Mouse (Mus musculus): ENCODE measurements around the gene Qtrt2. TPM values are rescaled to one million over a fixed set of nuclear protein-coding genes. Genes with fewer than 3 reads are reported as not detected.
A peak's percentile ranks its signal among the peaks of the same experiment; 100 is the strongest.

The Qtrt2 gene
- polyA plus RNA-seq, 1 experiment: 9.5 TPM

GRCm38 (mm10) chr16:43894501-43894900 is 32.1 kb downstream of the Qtrt2 start:
- Histone ChIP-seq H3K36me3 (ENCODE audit: control insufficient read depth, insufficient read depth) (no peaks in the 10 kb centered on the region), H3K4me3 (no peak overlapping the region), H3K27me3 (ENCODE audit: control insufficient read depth, insufficient read depth, insufficient read length) (no peaks in the 10 kb centered on the region), H3ac (ENCODE audit: control insufficient read depth, insufficient read length) (no peak overlapping the region), H3K79me2 (ENCODE audit: control insufficient read depth, insufficient read depth) (no peaks in the 10 kb centered on the region), H3K4me2 (ENCODE audit: low read depth) (no peak overlapping the region)
- TF ChIP-seq MAX (IDR thresholded peaks at IDR 0.05; ENCODE audit: low read depth) (no peak), SRF (IDR thresholded peaks at IDR 0.05; ENCODE audit: control insufficient read depth, insufficient read length, low read depth) (no peak), CEBPB (IDR thresholded peaks at IDR 0.05; ENCODE audit: insufficient read depth, poor library complexity, severe bottlenecking) (no peak)

DNA sequence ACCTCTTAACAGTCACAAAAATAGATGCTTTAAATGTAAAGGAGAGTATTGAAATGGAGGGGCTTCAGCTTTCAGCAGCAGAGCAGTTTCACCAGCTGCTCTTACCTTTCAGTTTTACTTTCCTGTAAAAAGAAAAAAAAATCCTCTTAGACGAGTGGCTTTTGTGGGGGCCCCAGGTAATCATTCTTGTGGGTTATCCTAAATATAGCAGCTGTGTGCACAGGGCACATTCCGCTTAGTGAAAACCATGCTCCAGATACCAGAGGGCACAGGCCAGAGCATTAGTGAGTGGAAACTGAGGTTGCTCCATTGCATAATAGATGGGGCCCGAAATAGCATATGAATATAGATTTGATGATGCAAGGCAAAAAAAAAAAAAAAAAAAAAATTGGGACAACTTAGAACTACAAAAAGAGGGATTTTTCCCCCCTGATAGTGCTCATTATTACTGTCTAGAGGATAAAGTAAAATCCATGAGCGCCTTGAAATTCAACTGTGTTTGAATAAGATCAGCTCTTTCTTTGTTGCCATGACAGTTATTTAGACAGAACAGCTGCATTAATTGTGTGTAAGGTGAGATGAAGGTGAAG is 35.8 kb downstream of the Qtrt2 start:
- Histone ChIP-seq H3K36me3 (ENCODE audit: control insufficient read depth, insufficient read depth) (no peaks in the 10 kb centered on the region), H3K4me3 (peak overlapping the region; percentile 60), H3K27me3 (ENCODE audit: control insufficient read depth, insufficient read depth, insufficient read length) (no peaks in the 10 kb centered on the region), H3K4me2 (ENCODE audit: low read depth) (peak overlapping the region; percentile 77), H3K79me2 (ENCODE audit: control insufficient read depth, insufficient read depth) (peaks cover 36% of the 10 kb centered on the region), H3ac (ENCODE audit: control insufficient read depth, insufficient read length) (no peak overlapping the region)
- TF ChIP-seq USF1 (IDR thresholded peaks at IDR 0.05; ENCODE audit: low read depth) (no peak), POLR2A (IDR thresholded peaks at IDR 0.05; ENCODE audit: insufficient read length, low read depth) (no peak), TCF3 (IDR thresholded peaks at IDR 0.05; ENCODE audit: insufficient read length, low read depth) (no peak), CEBPB (IDR thresholded peaks at IDR 0.05; ENCODE audit: insufficient read depth, poor library complexity, severe bottlenecking) (no peak), SRF (IDR thresholded peaks at IDR 0.05; ENCODE audit: control insufficient read depth, insufficient read length, low read depth) (no peak), POLR2AphosphoS2 (IDR thresholded peaks at IDR 0.05; ENCODE audit: insufficient read length, low read depth) (no peak), MYOD1 (IDR thresholded peaks at IDR 0.05; ENCODE audit: control insufficient read depth in 1 of 3, insufficient read length in 2 of 3, low read depth in 2 of 3) (no peak), MAX (IDR thresholded peaks at IDR 0.05; ENCODE audit: low read depth) (no peak)

DNA sequence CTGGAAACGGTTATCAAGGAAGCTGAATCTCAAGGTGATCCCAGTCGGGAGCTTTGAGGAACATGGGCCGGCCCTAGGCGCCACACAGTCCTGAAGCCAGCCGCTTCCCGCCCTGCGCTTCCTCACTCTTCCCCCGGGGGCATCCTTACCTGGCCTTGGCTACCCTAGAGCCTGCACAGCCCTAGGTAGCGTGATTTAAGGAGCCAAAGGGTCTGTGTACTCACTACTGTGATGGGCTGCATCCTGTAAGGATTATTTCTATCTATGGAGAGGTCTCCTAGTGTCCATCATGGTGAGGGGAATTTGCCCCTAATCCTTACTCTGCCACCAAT is 36.6 kb downstream of the Qtrt2 start:
- TF ChIP-seq CEBPB (IDR thresholded peaks at IDR 0.05; ENCODE audit: insufficient read depth, poor library complexity, severe bottlenecking) (no peak), POLR2AphosphoS2 (IDR thresholded peaks at IDR 0.05; ENCODE audit: insufficient read length, low read depth) (no peak), TCF3 (IDR thresholded peaks at IDR 0.05; ENCODE audit: insufficient read length, low read depth) (no peak), REST (IDR thresholded peaks at IDR 0.05; ENCODE audit: insufficient read depth, insufficient read length) (no peak), POLR2A (IDR thresholded peaks at IDR 0.05; ENCODE audit: insufficient read length, low read depth) (no peak), USF1 (IDR thresholded peaks at IDR 0.05; ENCODE audit: low read depth) (no peak)
- H3K27me3 ChIP-seq (ENCODE audit: control insufficient read depth, insufficient read depth, insufficient read length): no peaks in the 10 kb centered on the region
- no peaks in the 10 kb centered on the region for H3K36me3 ChIP-seq (ENCODE audit: control insufficient read depth, insufficient read depth)
- peak overlapping the region; percentile 10 for H3ac ChIP-seq (ENCODE audit: control insufficient read depth, insufficient read length)
- H3K79me2 ChIP-seq (ENCODE audit: control insufficient read depth, insufficient read depth): peaks cover 44% of the 10 kb centered on the region
- peak overlapping the region; percentile 60 for H3K4me3 ChIP-seq
- H3K4me2 ChIP-seq (ENCODE audit: low read depth): peak overlapping the region; percentile 77

GRCm38 (mm10) chr16:43889208-43890004 is 37.2 kb downstream of the Qtrt2 start, which contains the start of gene Ccdc191:
Ccdc191 (plus strand) TSS chr16:43889800.
- Histone ChIP-seq H3K4me3 (peak within 1 kb of the TSS; percentile 60), H3K4me2 (ENCODE audit: low read depth) (peak within 1 kb of the TSS; percentile 80), H3K36me3 (ENCODE audit: control insufficient read depth, insufficient read depth) (no peaks in the 10 kb centered on the region), H3K27me3 (ENCODE audit: control insufficient read depth, insufficient read depth, insufficient read length) (no peaks in the 10 kb centered on the region), H3ac (ENCODE audit: control insufficient read depth, insufficient read length) (peak within 1 kb of the TSS; percentile 10), H3K79me2 (ENCODE audit: control insufficient read depth, insufficient read depth) (peaks cover 49% of the 10 kb centered on the region)
- peak; percentile 48 for TF ChIP-seq USF1 (IDR thresholded peaks at IDR 0.05; ENCODE audit: low read depth)
- peak; percentile 92 for TF ChIP-seq CEBPB (IDR thresholded peaks at IDR 0.05; ENCODE audit: insufficient read depth, poor library complexity, severe bottlenecking)
- peak; percentile 79 for TF ChIP-seq SRF (IDR thresholded peaks at IDR 0.05; ENCODE audit: control insufficient read depth, insufficient read length, low read depth)
- peak in 1 of 3 experiments; percentile 30 for TF ChIP-seq MYOG (IDR thresholded peaks at IDR 0.05; ENCODE audit: control insufficient read depth in 1 of 3, insufficient read depth in 1 of 3, insufficient read length in 2 of 3, low read depth in 2 of 3)
- peak; percentile 56 for TF ChIP-seq POLR2AphosphoS2 (IDR thresholded peaks at IDR 0.05; ENCODE audit: insufficient read length, low read depth)
- peak; percentile 70 for TF ChIP-seq MAX (IDR thresholded peaks at IDR 0.05; ENCODE audit: low read depth)
- no peak for TF ChIP-seq POLR2A (IDR thresholded peaks at IDR 0.05; ENCODE audit: insufficient read length, low read depth)
- no peak for TF ChIP-seq REST (IDR thresholded peaks at IDR 0.05; ENCODE audit: insufficient read depth, insufficient read length)
- TF ChIP-seq MYOD1 (IDR thresholded peaks at IDR 0.05; ENCODE audit: control insufficient read depth in 1 of 3, insufficient read length in 2 of 3, low read depth in 2 of 3): peak in 2 of 3 experiments; percentile 4 to 12

GRCm38 (mm10) chr16:43882329-43882728 is 44.3 kb downstream of the Qtrt2 start:
- no peak overlapping the region for H3ac ChIP-seq (ENCODE audit: control insufficient read depth, insufficient read length)
- TF ChIP-seq TCF12 (IDR thresholded peaks at IDR 0.05; ENCODE audit: insufficient read depth, poor library complexity, severe bottlenecking) (no peak), REST (IDR thresholded peaks at IDR 0.05; ENCODE audit: insufficient read depth, insufficient read length) (no peak), SRF (IDR thresholded peaks at IDR 0.05; ENCODE audit: control insufficient read depth, insufficient read length, low read depth) (no peak), POLR2A (IDR thresholded peaks at IDR 0.05; ENCODE audit: insufficient read length, low read depth) (no peak), MYOD1 (IDR thresholded peaks at IDR 0.05; ENCODE audit: control insufficient read depth in 1 of 3, insufficient read length in 2 of 3, low read depth in 2 of 3) (no peak), MYOG (IDR thresholded peaks at IDR 0.05; ENCODE audit: control insufficient read depth in 1 of 3, insufficient read depth in 1 of 3, insufficient read length in 2 of 3, low read depth in 2 of 3) (no peak), MAX (IDR thresholded peaks at IDR 0.05; ENCODE audit: low read depth) (no peak), TCF3 (IDR thresholded peaks at IDR 0.05; ENCODE audit: insufficient read length, low read depth) (no peak), CEBPB (IDR thresholded peaks at IDR 0.05; ENCODE audit: insufficient read depth, poor library complexity, severe bottlenecking) (no peak), USF1 (IDR thresholded peaks at IDR 0.05; ENCODE audit: low read depth) (no peak), POLR2AphosphoS2 (IDR thresholded peaks at IDR 0.05; ENCODE audit: insufficient read length, low read depth) (no peak), E2F4 (IDR thresholded peaks at IDR 0.05; ENCODE audit: insufficient read depth) (no peak)
- H3K4me3 ChIP-seq: no peak overlapping the region
- no peak overlapping the region for H3K4me2 ChIP-seq (ENCODE audit: low read depth)
- H3K79me2 ChIP-seq (ENCODE audit: control insufficient read depth, insufficient read depth): peaks cover 60% of the 10 kb centered on the region
- no peaks in the 10 kb centered on the region for H3K27me3 ChIP-seq (ENCODE audit: control insufficient read depth, insufficient read depth, insufficient read length)
- H3K36me3 ChIP-seq (ENCODE audit: control insufficient read depth, insufficient read depth): peaks cover 22% of the 10 kb centered on the region

Data from myocyte (in vitro differentiated cells).